Mouse (Mus musculus) small intestine, adult 2 months (tissue): ENCODE results near the gene Cox11.

Experiments
- CTCF ChIP-seq: fragments of 200-500 bp; IDR thresholded peaks from 2 replicates; pipeline ENCODE4 v1.5.1; 2012; ENCODE audit warnings: low read depth, mild to moderate bottlenecking, control low read depth, inconsistent platforms, low read length, moderate library complexity, mixed read lengths; ENCODE audit not compliant: insufficient replicate concordance, insufficient read length; ENCODE audit errors: extremely low read depth
- POLR2A ChIP-seq: fragments of 200-500 bp; IDR thresholded peaks from 2 replicates; pipeline ENCODE4 v1.6.1; 2012; ENCODE audit warnings: low read depth, mild to moderate bottlenecking, control low read depth, inconsistent platforms, low read length, moderate library complexity

GRCm38 (mm10) chr11:90649777-90650176, 11.8 kb downstream of the Cox11 start:
- TF ChIP-seq POLR2A, result no peak
- no peak for TF ChIP-seq CTCF
